Mouse (Mus musculus) embryonic fibroblast, embryonic 13.5 days (primary cell): ENCODE measurements at regions not wholly inside any gene's neighbourhood (a gene's known extent, or its start where the extent isn't known, plus 50 kb on each side); places are given as distances from the start of the nearest gene placed in this dataset.

Experiments used
- CTCF ChIP-seq: IDR thresholded peaks from 2 replicates; pipeline ENCODE4 v1.5.1; 2011; ENCODE audit warnings: mild to moderate bottlenecking, control low read depth, low read length, moderate library complexity, borderline replicate concordance; ENCODE audit not compliant: insufficient read depth
- POLR2A ChIP-seq: IDR thresholded peaks from 2 replicates; pipeline ENCODE4 v1.6.1; 2011; ENCODE audit warnings: low read depth, mild to moderate bottlenecking, control low read depth, low read length, moderate library complexity

- TF ChIP-seq CTCF (no peak), POLR2A (no peak)
These were observed 148.5 kb downstream of the Twistnb start for GRCm38 (mm10) chr12:33577877-33578428.
